Mouse (Mus musculus): ENCODE results near the gene Vangl1. TPM values are rescaled to one million over a fixed set of nuclear protein-coding genes. Genes with fewer than 3 reads are reported as not detected.

The Vangl1 gene
- polyA plus RNA-seq, 1 experiment from 2014 or later, result 14.0 TPM

DNA sequence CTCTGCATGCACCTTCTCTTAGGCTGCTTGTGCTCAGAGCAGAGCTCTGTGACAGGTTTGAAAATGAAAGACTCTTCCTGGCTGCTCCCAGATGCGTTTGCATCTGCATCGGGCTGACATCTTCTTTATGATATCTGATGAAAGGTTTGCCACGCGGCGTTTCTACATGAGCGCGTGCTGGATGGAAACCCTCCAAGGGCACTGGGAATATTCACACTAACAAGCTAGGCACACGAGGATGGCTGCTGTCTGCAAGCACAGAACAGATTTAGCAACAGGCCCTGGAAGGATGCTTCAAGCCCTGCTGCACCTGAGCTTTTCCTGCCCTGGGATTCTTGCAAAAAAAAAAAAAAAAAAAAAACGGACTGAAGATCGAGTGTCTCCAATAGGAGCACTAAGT is 67.3 kb downstream of the Vangl1 start:
- H3K4me3 ChIP-seq (ENCODE audit: low read depth, low read length), result no peak overlapping the region
- H3K4me1 ChIP-seq (ENCODE audit: insufficient read depth, low read depth, low read length), result no peaks in the 10 kb centered on the region; the same call in 1 of the 2 replicates
- no peak overlapping the region for H3K9ac ChIP-seq (replicated peaks; ENCODE audit: low read depth)
- no peaks in the 10 kb centered on the region for H3K27me3 ChIP-seq (replicated peaks; ENCODE audit: insufficient read depth, low read length)
- no peak overlapping the region for H3K27ac ChIP-seq (ENCODE audit: low read length)
- TF ChIP-seq EP300 (IDR thresholded peaks at IDR 0.05) (no peak), CTCF (IDR thresholded peaks at IDR 0.05) (no peak)
- no peaks in the 10 kb centered on the region for H3K9me3 ChIP-seq (ENCODE audit: low read length)
- no peak for DNase-seq (ENCODE audit: low spot score)
- WGBS, result 69% methylated on average over 10 of the region's 10 CpGs
- H3K4me2 ChIP-seq (replicated peaks; ENCODE audit: low read depth, low read length), result no peak overlapping the region
- no peak for ATAC-seq
- H3K36me3 ChIP-seq (ENCODE audit: insufficient read depth, low read length), result no peaks in the 10 kb centered on the region

DNA sequence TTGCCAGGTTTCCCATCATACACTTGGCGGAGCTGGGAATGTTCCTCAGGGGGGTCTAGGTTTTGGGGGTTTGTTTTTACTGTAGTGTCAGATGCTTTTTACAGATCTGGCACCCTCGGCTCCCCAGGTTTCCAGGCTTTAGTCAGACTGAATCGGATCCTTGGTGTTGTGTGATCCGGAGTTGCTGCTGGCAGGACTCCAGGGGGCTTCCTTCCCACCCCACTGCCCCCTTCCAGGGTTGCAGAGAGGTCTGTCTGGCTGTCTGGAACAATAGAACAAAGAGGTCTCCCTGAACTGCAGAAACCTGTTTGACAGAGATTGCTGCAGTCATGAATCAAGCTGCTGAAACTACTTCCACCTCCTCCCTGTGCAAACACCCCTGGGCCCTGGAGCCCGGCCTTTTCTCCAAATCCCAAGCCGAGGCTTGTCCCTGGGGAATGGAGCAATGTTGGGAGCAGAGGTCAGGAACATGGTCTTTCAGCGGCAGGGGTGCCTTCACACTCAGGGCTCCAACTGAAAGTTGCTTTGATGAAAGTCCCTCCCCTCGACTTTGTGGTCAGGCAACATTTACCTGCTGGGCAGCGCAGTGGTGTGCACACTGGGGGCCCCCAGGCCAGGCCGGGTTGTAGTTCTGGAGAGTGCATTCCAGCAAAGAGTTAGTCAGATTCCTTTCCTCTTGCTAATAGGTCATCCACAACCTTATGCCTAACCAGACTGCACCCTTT is 68.9 kb downstream of the Vangl1 start:
- Histone ChIP-seq H3K36me3 (ENCODE audit: insufficient read depth, low read length) (no peaks in the 10 kb centered on the region), H3K9ac (replicated peaks; ENCODE audit: low read depth) (no peak overlapping the region)

DNA sequence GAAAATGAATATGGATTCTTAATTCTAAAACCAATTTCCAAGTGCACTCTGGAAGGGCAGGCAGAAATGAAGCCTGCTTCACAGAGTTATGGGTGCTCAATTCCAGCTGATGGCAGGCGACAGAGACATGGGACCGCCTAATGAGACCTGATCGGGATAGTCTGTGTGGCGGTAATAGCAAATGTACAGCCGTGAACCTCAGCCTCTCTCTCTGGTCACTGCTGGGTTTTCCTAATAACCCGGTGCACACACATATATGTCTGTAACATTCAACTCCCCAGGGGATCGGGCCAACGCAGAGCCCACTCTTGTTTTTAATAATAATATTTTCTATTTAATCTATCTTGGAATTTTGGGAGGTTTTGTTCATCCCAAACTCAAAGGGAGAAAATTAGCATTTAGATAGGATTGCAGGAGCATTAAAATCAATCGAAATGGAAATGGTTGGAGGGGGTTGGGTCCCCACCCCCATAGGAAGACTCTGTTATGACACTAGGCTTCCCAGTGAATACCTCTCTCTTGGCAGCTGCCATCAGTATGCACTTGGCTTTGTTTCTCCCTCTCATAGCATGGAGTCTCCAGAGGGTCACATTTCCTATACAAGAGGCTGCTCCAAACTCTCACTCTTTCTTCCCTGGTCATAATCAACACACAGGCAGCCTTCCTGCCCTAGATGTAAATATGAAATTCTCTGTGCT is 72.7 kb downstream of the Vangl1 start:
- no peak overlapping the region for H3K4me2 ChIP-seq (replicated peaks; ENCODE audit: low read depth, low read length)
- no peaks in the 10 kb centered on the region; the same call in 1 of the 2 replicates for H3K4me1 ChIP-seq (ENCODE audit: insufficient read depth, low read depth, low read length)
- no peak overlapping the region for H3K9ac ChIP-seq (replicated peaks; ENCODE audit: low read depth)
- no peaks in the 10 kb centered on the region for H3K9me3 ChIP-seq (ENCODE audit: low read length)
- TF ChIP-seq EP300 (IDR thresholded peaks at IDR 0.05) (no peak), CTCF (IDR thresholded peaks at IDR 0.05) (no peak)
- DNase-seq (ENCODE audit: low spot score) (no peak), ATAC-seq (no peak)
- WGBS, result 89% methylated on average over 9 of the region's 9 CpGs
- H3K36me3 ChIP-seq (ENCODE audit: insufficient read depth, low read length), result no peaks in the 10 kb centered on the region
- no peaks in the 10 kb centered on the region for H3K27me3 ChIP-seq (replicated peaks; ENCODE audit: insufficient read depth, low read length)
- no peak overlapping the region for H3K27ac ChIP-seq (ENCODE audit: low read length)
- H3K4me3 ChIP-seq (ENCODE audit: low read depth, low read length), result no peak overlapping the region

More for the DNA sequence above, 68.9 kb downstream of the Vangl1 start:
- no peak overlapping the region for H3K4me3 ChIP-seq (ENCODE audit: low read depth, low read length)
- peak; percentile 79 for DNase-seq (ENCODE audit: low spot score)
- no peak for TF ChIP-seq CTCF (IDR thresholded peaks at IDR 0.05)
- TF ChIP-seq EP300 (IDR thresholded peaks at IDR 0.05), result peak; percentile 39; the same call in 1 of the 2 replicates
- peak; percentile 89 for ATAC-seq
- no peaks in the 10 kb centered on the region for H3K27me3 ChIP-seq (replicated peaks; ENCODE audit: insufficient read depth, low read length)
- WGBS, result 15% methylated on average over 10 of the region's 10 CpGs
- no peaks in the 10 kb centered on the region for H3K9me3 ChIP-seq (ENCODE audit: low read length)
- H3K4me1 ChIP-seq (ENCODE audit: insufficient read depth, low read depth, low read length), result no peaks in the 10 kb centered on the region; the same call in 1 of the 2 replicates
- 0 out of 2 replicates have a peak overlapping the region, but pooled peaks have one; percentile 14 for H3K27ac ChIP-seq (ENCODE audit: low read length)
- 0 out of 2 replicates have a peak overlapping the region, but pooled peaks have one; percentile 8 for H3K4me2 ChIP-seq (replicated peaks; ENCODE audit: low read depth, low read length)

DNA sequence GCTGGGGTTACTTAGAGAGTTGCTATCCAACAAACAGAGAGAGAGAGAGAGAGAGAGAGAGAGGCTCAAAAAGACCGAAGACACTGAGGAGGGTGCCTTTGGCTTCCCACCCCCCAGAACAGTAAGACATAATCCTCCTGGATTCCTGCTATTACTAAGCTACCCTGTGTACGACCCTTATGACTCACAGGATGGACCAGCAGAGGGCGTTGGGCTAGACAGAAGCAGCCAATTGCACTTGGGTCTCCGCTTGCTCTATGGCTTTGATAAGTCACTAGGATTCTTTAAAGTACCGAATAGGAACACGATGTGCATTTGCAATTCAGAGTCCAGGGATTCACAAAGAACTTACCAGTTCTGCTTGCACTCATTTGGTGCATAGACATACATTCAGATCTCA is 74.0 kb downstream of the Vangl1 start:
- Histone ChIP-seq H3K27ac (ENCODE audit: low read length) (no peak overlapping the region), H3K4me1 (ENCODE audit: insufficient read depth, low read depth, low read length) (no peaks in the 10 kb centered on the region; the same call in 1 of the 2 replicates), H3K27me3 (replicated peaks; ENCODE audit: insufficient read depth, low read length) (no peaks in the 10 kb centered on the region), H3K9ac (replicated peaks; ENCODE audit: low read depth) (no peak overlapping the region), H3K36me3 (ENCODE audit: insufficient read depth, low read length) (no peaks in the 10 kb centered on the region), H3K9me3 (ENCODE audit: low read length) (no peaks in the 10 kb centered on the region), H3K4me2 (replicated peaks; ENCODE audit: low read depth, low read length) (no peak overlapping the region), H3K4me3 (ENCODE audit: low read depth, low read length) (no peak overlapping the region)
- 66% methylated on average over 6 of the region's 6 CpGs for WGBS
- DNase-seq (ENCODE audit: low spot score) (peak; percentile 27), ATAC-seq (no peak)
- TF ChIP-seq EP300 (IDR thresholded peaks at IDR 0.05) (no peak), CTCF (IDR thresholded peaks at IDR 0.05) (peak; percentile 53)

DNA sequence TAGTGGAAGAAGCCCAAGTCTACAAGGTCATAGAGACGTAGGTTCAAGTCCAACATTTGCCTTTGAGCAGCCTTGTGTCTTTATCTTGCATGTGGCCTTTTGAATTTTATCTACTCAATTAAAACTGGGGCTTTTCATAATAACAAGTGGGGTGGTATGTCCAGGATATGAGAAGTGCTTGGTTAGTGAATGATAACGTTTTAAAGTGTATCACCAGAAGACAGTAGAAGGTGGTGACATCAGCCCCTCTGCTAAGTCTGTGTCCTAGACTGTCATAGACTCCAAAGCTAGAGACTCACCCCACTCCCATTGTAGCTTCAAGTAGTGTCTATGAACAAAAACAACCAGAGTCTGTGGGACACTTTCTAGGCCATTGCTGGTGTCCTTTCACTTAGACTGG is 76.3 kb downstream of the Vangl1 start:
- Histone ChIP-seq H3K4me3 (ENCODE audit: low read depth, low read length) (no peak overlapping the region), H3K27me3 (replicated peaks; ENCODE audit: insufficient read depth, low read length) (no peaks in the 10 kb centered on the region), H3K4me2 (replicated peaks; ENCODE audit: low read depth, low read length) (no peak overlapping the region), H3K9ac (replicated peaks; ENCODE audit: low read depth) (no peak overlapping the region), H3K4me1 (ENCODE audit: insufficient read depth, low read depth, low read length) (no peaks in the 10 kb centered on the region), H3K9me3 (ENCODE audit: low read length) (no peaks in the 10 kb centered on the region), H3K36me3 (ENCODE audit: insufficient read depth, low read length) (no peaks in the 10 kb centered on the region), H3K27ac (ENCODE audit: low read length) (no peak overlapping the region)
- ATAC-seq (no peak), DNase-seq (ENCODE audit: low spot score) (no peak)
- TF ChIP-seq EP300 (IDR thresholded peaks at IDR 0.05) (no peak), CTCF (IDR thresholded peaks at IDR 0.05) (no peak)
- 86% methylated on average over 2 of the region's 2 CpGs for WGBS

DNA sequence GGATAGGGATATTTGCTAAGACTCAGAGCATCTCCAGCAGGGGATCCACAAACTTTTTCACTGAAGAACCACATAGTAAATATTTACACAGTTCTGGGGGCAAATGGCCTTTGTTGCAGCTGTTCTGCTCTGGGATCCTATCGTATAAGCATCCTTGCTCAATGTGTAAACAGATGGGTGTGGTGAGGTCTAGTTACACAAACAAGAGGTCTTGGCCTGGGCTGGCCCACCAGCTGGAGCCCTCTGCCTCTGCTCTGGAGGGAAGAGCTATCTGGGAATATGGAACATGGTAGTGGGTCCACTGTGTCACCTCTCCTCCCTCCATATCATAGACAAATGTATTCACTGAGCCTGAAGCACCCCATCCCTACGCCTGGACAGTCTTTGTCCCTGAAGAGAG is 77.4 kb downstream of the Vangl1 start:
- no peak overlapping the region for H3K4me3 ChIP-seq (ENCODE audit: low read depth, low read length)
- H3K27ac ChIP-seq (ENCODE audit: low read length), result no peak overlapping the region
- no peak overlapping the region for H3K9ac ChIP-seq (replicated peaks; ENCODE audit: low read depth)
- no peaks in the 10 kb centered on the region for H3K36me3 ChIP-seq (ENCODE audit: insufficient read depth, low read length)
- H3K27me3 ChIP-seq (replicated peaks; ENCODE audit: insufficient read depth, low read length), result no peaks in the 10 kb centered on the region
- H3K9me3 ChIP-seq (ENCODE audit: low read length), result no peaks in the 10 kb centered on the region
- no peaks in the 10 kb centered on the region for H3K4me1 ChIP-seq (ENCODE audit: insufficient read depth, low read depth, low read length)
- ATAC-seq (no peak; the same call in 1 of the 2 replicates), DNase-seq (ENCODE audit: low spot score) (no peak)
- 44% methylated on average over 2 of the region's 2 CpGs for WGBS
- no peak overlapping the region for H3K4me2 ChIP-seq (replicated peaks; ENCODE audit: low read depth, low read length)
- TF ChIP-seq CTCF (IDR thresholded peaks at IDR 0.05) (no peak), EP300 (IDR thresholded peaks at IDR 0.05) (0 out of 2 replicates have a peak, but pooled peaks have one; percentile 15)
